Mouse (Mus musculus) cerebellum, postnatal 14 days (tissue): ENCODE results near the gene Ppp1r21.

Source experiments
- DNase-seq, 2 experiments: peaks; one replicate each; pipeline ENCODE4 v3.0.0; 2021; ENCODE audit warnings: mixed read lengths in 2 of 2

Gene Ppp1r21

DNA sequence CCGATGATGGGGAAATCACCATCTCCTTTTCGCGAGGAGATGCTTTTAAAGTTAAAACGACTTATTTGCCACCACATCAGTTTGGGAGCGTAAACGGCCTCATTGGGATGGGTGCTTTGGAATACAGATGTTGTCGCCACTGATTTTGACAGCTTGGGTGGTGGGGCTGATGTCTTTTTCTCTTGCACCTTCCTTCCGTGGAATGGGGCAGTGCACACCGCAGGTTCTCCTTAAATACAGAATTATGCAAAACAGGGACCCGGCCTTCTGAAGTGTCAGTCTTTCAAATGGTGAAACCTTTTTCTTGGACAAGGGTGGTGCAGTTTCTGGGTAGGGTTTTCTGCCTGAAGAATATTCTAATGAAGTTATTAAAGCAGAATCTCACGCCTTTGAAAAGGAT, 749 bp downstream of the Ppp1r21 start:
- peak in 1 of 2 experiments; percentile 31 for DNase-seq

DNA sequence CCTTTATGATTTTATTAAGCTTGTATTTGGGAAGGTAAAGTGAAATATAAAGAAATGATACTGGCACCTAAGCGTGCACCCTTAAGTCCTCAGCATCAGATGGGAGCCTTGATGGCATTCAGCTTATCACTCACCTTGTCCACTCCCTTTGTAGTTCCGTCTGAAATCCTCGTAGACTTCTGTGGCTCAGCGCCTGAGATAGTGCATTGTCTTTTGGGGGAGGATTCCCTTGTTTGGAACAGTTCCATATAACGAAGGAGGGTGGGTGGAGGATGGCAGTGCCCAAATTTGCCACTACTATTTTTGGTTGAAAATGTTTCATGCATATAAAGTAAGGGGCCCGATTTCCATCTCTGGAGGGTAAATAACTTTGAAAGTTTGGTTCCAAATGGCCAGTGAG, 1.3 kb downstream of the Ppp1r21 start:
- DNase-seq = no peak

GRCm38 (mm10) chr17:88537842-88538430, 8.0 kb downstream of the Ppp1r21 start:
- DNase-seq = peak; percentile 60 to 67

GRCm38 (mm10) chr17:88542771-88543416, 13.0 kb downstream of the Ppp1r21 start:
- DNase-seq = no peak

- DNase-seq = no peak
Measured at GRCm38 (mm10) chr17:88543417-88543782, 13.5 kb downstream of the Ppp1r21 start.

DNA sequence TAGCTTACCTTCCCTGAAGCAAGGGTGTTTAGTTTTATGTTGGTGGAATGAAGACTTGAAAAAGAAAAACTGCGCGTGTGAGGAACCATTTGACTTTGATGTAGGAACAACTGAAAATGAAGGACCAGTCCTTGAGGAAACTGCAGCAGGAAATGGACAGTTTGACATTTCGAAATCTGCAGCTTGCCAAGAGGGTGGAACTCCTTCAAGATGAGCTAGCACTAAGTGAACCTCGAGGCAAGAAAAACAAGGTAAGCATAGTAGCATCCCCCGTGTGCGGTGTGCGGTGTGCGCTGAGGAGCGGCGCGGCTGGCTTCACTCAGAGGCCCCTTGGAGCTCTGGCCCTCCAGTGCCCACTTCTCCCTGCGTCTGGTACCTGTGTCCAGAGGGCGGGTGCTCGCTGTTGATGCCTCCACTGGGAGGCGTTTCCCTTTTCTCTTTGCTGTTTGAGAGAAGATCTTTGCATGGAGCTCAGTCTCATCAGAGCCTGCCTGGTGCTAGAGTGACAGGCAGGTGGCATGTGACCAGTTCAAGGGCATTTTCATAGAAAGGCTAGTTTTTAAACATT, 15.4 kb downstream of the Ppp1r21 start:
- no peak for DNase-seq

DNA sequence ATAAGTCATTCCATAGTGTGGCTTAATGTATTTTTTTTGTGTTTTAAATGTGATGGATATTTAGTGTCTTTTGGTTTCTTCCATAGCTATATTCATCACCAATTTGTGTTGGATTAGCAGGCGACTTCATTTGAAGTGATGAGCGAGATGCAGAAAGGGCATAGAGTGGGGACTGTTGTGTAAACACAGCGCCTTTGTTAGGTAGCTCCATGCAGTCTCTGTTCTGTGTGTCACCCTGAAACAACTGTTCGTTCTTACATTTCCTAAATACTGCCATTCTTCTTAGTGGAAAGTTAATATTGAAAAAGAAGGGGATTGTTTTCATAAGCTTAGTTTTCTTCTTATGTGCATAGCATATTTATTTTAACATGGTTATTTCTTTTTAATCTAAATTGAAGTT, 16.8 kb downstream of the Ppp1r21 start:
- no peak for DNase-seq

GRCm38 (mm10) chr17:88549411-88550191, 19.7 kb downstream of the Ppp1r21 start:
- no peak for DNase-seq

- no peak for DNase-seq
Measured at GRCm38 (mm10) chr17:88550351-88550750, 20.4 kb downstream of the Ppp1r21 start.

DNA sequence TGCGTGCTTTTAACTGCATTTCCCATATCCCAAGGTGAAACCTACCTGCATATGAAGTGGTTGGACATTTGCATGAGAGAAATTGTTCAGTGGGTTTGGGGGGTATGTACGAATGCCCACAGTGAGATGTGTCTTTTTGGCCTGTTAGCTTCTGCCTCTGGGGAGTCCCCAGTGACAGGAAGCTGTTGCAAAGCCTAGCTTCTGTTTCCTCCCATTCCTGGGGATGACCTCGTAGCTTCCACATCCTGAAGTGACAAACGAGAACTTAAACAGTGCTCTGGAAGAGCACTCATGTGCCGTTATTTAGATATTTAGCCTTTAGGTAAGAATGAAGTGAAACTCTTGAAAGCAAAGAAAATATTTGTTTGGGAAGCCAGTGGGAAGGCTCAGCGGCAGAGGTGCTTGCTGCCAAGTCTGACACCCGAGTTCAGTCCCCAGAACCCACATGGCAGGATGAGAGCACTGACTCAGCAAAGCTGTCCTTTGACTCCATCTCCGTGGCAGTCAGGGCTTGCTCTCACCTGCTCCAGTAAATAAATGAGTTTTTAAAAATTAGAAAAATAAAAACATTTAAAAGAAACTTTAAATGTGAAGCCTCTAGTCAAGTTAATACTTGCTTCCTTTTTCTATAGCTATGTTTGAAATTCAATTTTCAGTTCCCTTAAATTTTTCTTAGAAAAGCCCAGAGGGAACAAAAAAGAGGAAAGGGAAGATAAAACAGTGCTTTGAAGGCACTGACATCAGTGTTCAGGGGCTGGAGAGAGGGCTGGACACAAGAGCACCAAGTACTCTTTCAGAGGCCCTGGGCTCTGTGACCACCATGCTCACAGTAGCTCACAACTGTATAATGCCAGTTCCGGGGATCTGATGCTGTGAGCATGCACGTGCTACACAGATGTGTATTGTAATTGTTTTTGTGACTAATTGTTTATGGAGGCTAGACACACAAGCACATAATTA, 21.3 kb downstream of the Ppp1r21 start:
- DNase-seq = no peak

DNA sequence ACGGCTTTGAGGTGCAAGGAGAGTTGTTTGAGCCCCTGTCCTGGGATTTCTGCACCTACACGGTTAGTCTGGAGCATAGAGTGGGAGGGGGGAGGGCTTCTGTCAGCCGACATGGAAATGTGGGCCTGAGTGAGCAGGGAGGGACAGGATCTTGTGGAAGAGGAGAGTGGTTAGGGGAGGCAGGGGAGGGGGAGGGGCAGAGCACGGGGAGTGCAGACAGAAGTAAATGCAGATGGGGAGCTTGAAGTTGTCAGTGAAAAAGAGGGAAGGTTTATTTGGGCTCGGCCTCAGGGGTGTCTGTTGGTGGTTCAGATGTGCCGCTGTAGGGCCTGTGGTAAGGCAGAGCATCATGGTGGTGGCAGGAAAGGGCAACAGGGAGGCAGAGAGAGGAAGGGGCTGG, 22.6 kb downstream of the Ppp1r21 start:
- DNase-seq = no peak

DNA sequence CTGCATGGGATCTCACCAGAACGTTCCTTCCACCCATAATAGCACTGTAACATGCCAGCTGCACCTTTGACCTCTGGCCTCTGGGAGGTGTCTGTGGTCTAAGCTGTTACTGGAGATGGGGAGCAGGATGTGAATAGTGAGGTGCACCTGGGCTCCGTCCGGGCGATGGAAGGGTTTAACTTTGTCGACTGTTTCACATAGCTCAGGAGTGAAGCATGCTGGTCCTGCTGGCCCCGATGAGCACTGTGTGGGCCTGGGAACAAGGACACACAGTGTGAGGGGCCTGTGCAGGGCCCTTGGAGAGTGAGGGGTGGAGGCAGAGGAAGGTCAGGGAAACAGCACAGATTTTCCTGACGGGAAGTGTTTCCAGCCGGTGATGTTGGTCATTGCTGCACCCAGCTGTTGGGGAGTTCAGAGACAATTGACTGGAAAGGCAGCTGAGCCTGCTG, 23.1 kb downstream of the Ppp1r21 start:
- no peak for DNase-seq

DNA sequence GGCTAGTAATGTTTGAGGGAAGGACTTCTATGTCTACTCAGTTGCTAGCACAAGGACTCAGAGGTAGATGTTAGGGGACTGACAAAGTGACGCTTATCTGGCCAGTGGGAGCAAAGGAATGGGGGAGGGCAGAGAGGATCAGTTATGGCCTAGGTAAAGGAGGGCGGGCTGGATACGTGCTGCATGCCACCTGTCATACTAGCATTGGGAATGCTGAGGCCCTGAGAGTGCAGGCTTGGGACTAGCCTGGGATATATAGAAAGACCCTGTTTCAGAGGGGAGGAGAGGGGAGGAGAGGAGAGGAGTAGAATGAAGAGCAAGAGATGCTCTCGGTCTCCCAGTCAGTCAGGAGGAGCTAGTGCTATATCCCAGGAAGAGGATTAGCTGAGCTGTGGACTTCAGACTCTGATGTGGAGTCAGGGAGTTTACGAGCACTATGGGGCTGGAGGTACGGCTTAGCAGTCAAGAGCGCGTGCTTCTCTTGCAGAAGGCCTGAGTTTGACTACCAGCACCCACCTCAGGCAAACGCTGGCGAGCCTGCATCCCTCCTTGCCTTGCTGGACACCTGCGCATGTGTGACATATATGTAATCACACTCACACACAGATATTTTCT, 23.7 kb downstream of the Ppp1r21 start:
- no peak for DNase-seq

DNA sequence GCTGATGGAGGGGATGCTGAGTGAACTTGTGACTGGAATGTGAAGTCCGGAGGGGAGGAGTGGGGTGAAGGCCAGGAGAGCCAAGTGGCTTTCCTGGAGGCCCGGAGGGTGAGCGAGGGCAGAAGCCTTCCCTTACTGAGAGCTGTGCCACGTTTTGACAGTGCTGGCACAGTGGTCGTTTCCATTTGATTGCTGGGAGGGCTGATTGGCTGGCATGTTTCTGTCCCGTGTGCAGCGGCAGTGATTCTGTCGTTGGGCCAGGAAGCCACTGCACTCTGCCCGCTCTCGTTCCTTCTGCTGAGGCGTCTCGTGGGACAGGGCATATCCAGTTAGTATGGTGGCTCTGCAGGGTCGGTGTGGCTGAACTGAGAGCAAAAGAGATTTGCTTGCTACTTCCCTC, 26.3 kb downstream of the Ppp1r21 start:
- peak; percentile 32 to 58 for DNase-seq

- DNase-seq = no peak
Measured at GRCm38 (mm10) chr17:88556688-88557087, 26.8 kb downstream of the Ppp1r21 start.

- DNase-seq = peak; percentile 87 to 92
Measured at GRCm38 (mm10) chr17:88558168-88558842, 28.4 kb downstream of the Ppp1r21 start.

DNA sequence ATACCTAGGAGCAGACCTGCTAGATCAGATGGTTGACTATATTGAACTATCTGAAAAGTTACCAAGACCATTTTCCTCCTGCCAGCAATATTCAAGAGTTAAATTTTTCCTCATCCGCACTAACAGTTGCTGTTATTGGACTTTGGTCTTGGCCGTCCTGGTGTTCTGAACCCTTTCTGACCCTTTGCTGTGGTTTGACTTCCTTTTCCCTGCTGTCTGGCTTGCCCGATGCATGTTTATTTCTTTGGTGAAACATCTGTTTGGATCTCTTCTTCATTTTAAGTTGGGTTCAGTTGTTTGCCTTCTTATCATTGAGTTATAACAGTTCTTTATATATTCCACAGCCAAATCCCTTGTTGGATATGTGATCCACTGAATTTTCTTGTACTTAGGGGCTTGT, 33.7 kb downstream of the Ppp1r21 start:
- DNase-seq = no peak

GRCm38 (mm10) chr17:88569807-88570540, 40.1 kb downstream of the Ppp1r21 start:
- no peak for DNase-seq

DNA sequence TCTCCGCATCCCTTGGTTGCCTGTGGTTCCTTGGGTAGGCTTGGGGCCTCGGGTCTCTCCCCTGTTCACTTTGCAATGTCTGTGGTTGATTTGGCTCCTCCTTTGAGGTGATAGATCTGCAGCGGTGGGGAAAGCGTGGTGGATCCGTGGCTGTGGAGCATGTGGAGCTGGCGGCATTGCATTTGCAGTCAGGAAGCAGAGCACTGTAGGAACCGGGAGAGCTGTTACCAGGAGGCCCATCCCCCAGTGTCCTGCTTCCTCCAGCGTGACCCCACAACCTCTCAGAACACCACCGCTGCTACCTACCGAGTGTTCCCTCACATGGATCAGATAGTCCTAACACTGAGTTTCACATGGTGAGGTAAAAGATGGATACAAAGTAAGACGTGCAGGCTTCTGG, 40.9 kb downstream of the Ppp1r21 start:
- DNase-seq = no peak

- DNase-seq = no peak
Measured at GRCm38 (mm10) chr17:88574811-88575210, 44.9 kb downstream of the Ppp1r21 start.
